Mouse (Mus musculus) G1E (cell line): ENCODE results near the gene Foxn3. TPM values are rescaled to one million over a fixed set of nuclear protein-coding genes. Genes with fewer than 3 reads are reported as not detected.

Source experiments
- ATAC-seq: 2 replicates; pipeline ENCODE4 v1.8.0; 2016; ENCODE audit warnings: mild to moderate bottlenecking; ENCODE audit not compliant: insufficient number of reproducible peaks, poor library complexity, low FRiP score, severe bottlenecking; ENCODE audit errors: extremely low read depth
- DNase-seq: peaks from one replicate; pipeline ENCODE4 v3.0.0; 2012; ENCODE audit warnings: low spot score
- H3K27me3 ChIP-seq: 2 replicates; pipeline ENCODE4 v1.6.1; 2012; ENCODE audit warnings: mild to moderate bottlenecking, low read length, inconsistent platforms; ENCODE audit not compliant: insufficient read depth
- H3K36me3 ChIP-seq: replicated peaks from 2 replicates; pipeline ENCODE3; 2012; ENCODE audit warnings: mild to moderate bottlenecking, inconsistent platforms
- H3K4me1 ChIP-seq: 2 replicates; pipeline ENCODE4 v1.6.1; 2012; ENCODE audit warnings: low read depth, low read length, inconsistent platforms, mixed read lengths; ENCODE audit not compliant: insufficient read depth
- H3K4me3 ChIP-seq: 2 replicates; pipeline ENCODE4 v1.5.1; 2012; ENCODE audit warnings: low read depth, mild to moderate bottlenecking, inconsistent platforms, low read length, moderate library complexity, mixed read lengths
- H3K9me3 ChIP-seq: replicated peaks from 2 replicates; pipeline ENCODE4 v1.6.1; 2012; ENCODE audit warnings: inconsistent platforms
- CTCF ChIP-seq: IDR thresholded peaks from 2 replicates; pipeline ENCODE4 v1.5.1; 2012; ENCODE audit warnings: low read depth, low read length, inconsistent platforms, mixed read lengths
- GATA1 ChIP-seq: IDR thresholded peaks from 2 replicates; pipeline ENCODE4 v1.6.1; 2012; ENCODE audit warnings: borderline replicate concordance, low read length, inconsistent platforms, mixed read lengths
- GATA2 ChIP-seq: IDR thresholded peaks from 2 replicates; pipeline ENCODE4 v1.6.1; 2012; ENCODE audit warnings: low read depth, low read length, inconsistent platforms, borderline replicate concordance
- POLR2AphosphoS5 ChIP-seq: IDR thresholded peaks from 2 replicates; pipeline ENCODE4 v1.6.1; 2012; ENCODE audit warnings: low read depth, low read length, inconsistent platforms; ENCODE audit not compliant: insufficient replicate concordance
- TAL1 ChIP-seq: conservative IDR thresholded peaks from 2 replicates; pipeline ENCODE4 v1.6.1; 2012; ENCODE audit warnings: low read depth, low read length, inconsistent platforms, mixed read lengths
- polyA plus RNA-seq: library from polyadenylated mRNA; stranded (reverse); fragments of >175 nt; gene quantifications from 2 replicates; pipeline ENCODE4 v1.2.3, GENCODE M21; 2012
- total RNA-seq, 2 experiments: library from RNA; stranded (forward) in 1 of 2; stranded (reverse) in 1 of 2; fragments of 200-1000 nt in 1 of 2; fragments of >200 nt in 1 of 2; fragmentation: Nextera tagmentation in 1 of 2; gene quantifications; 2 replicates each; pipeline ENCODE4 v1.2.3; 2014 to 2017

Foxn3 gene
- total and polyA plus RNA-seq, 3 experiments: 15.1 to 111 (median 20.1) TPM

GRCm38 (mm10) chr12:99237497-99237896 lies 325.9 kb downstream of the Foxn3 start:
- Histone ChIP-seq H3K36me3 (peaks cover 5% of the 10 kb centered on the region), H3K4me1 (peaks cover 3% of the 10 kb centered on the region; the same call in 1 of the 2 replicates), H3K9me3 (peaks cover 21% of the 10 kb centered on the region), H3K4me3 (no peak overlapping the region), H3K27me3 (no peaks in the 10 kb centered on the region)
- TF ChIP-seq GATA2 (no peak), TAL1 (no peak), POLR2AphosphoS5 (no peak), GATA1 (no peak), CTCF (no peak)
- ATAC-seq (no peak), DNase-seq (no peak)

GRCm38 (mm10) chr12:99234346-99234745 lies 329.0 kb downstream of the Foxn3 start:
- ATAC-seq: no peak
- Histone ChIP-seq H3K9me3 (peaks cover 19% of the 10 kb centered on the region), H3K36me3 (peaks cover 5% of the 10 kb centered on the region), H3K27me3 (no peaks in the 10 kb centered on the region), H3K4me3 (no peak overlapping the region), H3K4me1 (peaks cover 3% of the 10 kb centered on the region; the same call in 1 of the 2 replicates)
- TF ChIP-seq GATA1: no peak
- TF ChIP-seq CTCF: no peak
- TF ChIP-seq POLR2AphosphoS5: no peak
- TF ChIP-seq GATA2: no peak
- DNase-seq: no peak

DNA sequence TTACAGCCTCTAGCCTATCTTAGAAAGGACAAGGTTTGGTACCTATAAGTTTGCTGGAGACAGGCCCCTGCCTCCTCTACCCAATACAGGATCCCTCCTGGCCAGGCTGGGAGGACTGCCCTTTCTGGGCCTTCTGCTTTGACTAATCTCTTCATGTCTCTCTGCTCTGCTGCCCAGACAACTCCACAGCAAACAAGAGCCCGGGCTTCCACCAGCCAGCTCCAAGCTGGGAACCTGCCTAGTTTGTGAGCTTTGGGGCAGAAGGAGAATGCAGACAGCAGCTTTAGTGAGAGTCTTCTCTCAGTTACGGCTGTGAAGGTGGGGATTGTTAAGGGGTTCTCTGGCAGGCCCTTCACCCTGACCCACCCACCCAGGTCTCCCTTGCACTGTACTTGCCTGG lies 330.0 kb downstream of the Foxn3 start:
- DNase-seq: no peak
- Histone ChIP-seq H3K4me1 (peaks cover 3% of the 10 kb centered on the region; the same call in 1 of the 2 replicates), H3K9me3 (peaks cover 13% of the 10 kb centered on the region), H3K27me3 (no peaks in the 10 kb centered on the region), H3K36me3 (peaks cover 5% of the 10 kb centered on the region), H3K4me3 (no peak overlapping the region)
- TF ChIP-seq POLR2AphosphoS5 (no peak), TAL1 (no peak), GATA2 (no peak), CTCF (no peak), GATA1 (no peak)
- ATAC-seq: no peak

GRCm38 (mm10) chr12:99232478-99232877 lies 330.9 kb downstream of the Foxn3 start:
- Histone ChIP-seq H3K27me3 (no peaks in the 10 kb centered on the region), H3K9me3 (peaks cover 9% of the 10 kb centered on the region), H3K4me1 (peaks cover 3% of the 10 kb centered on the region; the same call in 1 of the 2 replicates), H3K4me3 (no peak overlapping the region), H3K36me3 (peaks cover 5% of the 10 kb centered on the region)
- ATAC-seq: no peak
- TF ChIP-seq POLR2AphosphoS5: no peak
- TF ChIP-seq GATA1: no peak
- TF ChIP-seq GATA2: no peak
- no peak for TF ChIP-seq CTCF
- DNase-seq: no peak

- Histone ChIP-seq H3K4me3 (no peak overlapping the region), H3K4me1 (peaks cover 3% of the 10 kb centered on the region; the same call in 1 of the 2 replicates), H3K9me3 (peaks cover 5% of the 10 kb centered on the region), H3K36me3 (peaks cover 5% of the 10 kb centered on the region), H3K27me3 (no peaks in the 10 kb centered on the region)
- ATAC-seq: no peak
- no peak for TF ChIP-seq GATA2
- no peak for TF ChIP-seq POLR2AphosphoS5
- no peak for TF ChIP-seq GATA1
- no peak for TF ChIP-seq TAL1
- TF ChIP-seq CTCF: no peak
- no peak for DNase-seq
Measured at GRCm38 (mm10) chr12:99231321-99231720, 332.1 kb downstream of the Foxn3 start.

GRCm38 (mm10) chr12:99230783-99231048 lies 332.7 kb downstream of the Foxn3 start:
- DNase-seq (no peak), ATAC-seq (no peak)
- peaks cover 3% of the 10 kb centered on the region; the same call in 1 of the 2 replicates for H3K4me1 ChIP-seq
- no peaks in the 10 kb centered on the region for H3K27me3 ChIP-seq
- peaks cover 5% of the 10 kb centered on the region for H3K36me3 ChIP-seq
- peaks cover 5% of the 10 kb centered on the region for H3K9me3 ChIP-seq
- no peak for TF ChIP-seq POLR2AphosphoS5
- no peak for TF ChIP-seq TAL1
- TF ChIP-seq GATA1: no peak
- TF ChIP-seq CTCF: no peak
- no peak for TF ChIP-seq GATA2
- no peak overlapping the region for H3K4me3 ChIP-seq
